ENCODE assay signal across 12 mouse cellular contexts in the genomic region with DNA sequence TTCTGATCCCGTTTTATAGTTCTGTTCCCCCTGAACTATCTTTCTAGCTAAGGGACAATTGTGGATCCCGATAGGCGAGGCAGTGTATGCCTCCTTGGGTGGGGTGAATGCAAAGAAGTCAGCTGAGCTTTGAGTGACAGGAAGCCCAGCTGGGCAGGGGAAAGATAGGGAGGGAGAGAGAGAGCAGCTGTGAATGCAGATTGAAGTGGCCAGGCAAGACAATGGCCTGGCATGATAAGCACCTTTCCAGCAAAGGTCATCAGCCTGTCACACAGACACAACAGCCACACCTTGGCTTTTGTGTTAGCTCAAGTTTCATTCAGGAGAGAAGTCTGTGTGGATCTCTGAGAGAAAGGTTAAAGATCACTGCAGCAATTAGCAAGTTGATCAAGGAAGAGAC.
DNase-seq lines count a peak whose midpoint lies in the region; ATAC-seq and TF ChIP-seq lines count a peak whose summit lies in the region.
"Had no signal": no experiment of that assay in that cellular context is flagged by ENCODE, and none has a peak within 500 bp of the region (broad histone marks: within the 10 kb centered on the region; RNA-seq: fewer than 3 reads in every experiment).

No protein-coding gene starts in this region.

- peak; percentile 63 for ATAC-seq in heart, embryonic 16.5 days (replicated peaks; ENCODE audit: extremely low read depth, insufficient read depth, low FRiP score)
- ATAC-seq in stomach, postnatal 0 days (ENCODE audit: low FRiP score, low TSS enrichment): no peak

- no peaks in the 10 kb centered on the region for H3K27me3 ChIP-seq in heart, adult 2 months (ENCODE audit: control insufficient read depth, insufficient read depth, low read length)
- no peaks in the 10 kb centered on the region for H3K27me3 ChIP-seq in spleen, adult 2 months (ENCODE audit: control insufficient read depth, insufficient read depth, low read length)
- H3K27me3 ChIP-seq in heart, embryonic 16.5 days (ENCODE audit: control insufficient read depth, insufficient read depth, low read length): no peaks in the 10 kb centered on the region
- no peaks in the 10 kb centered on the region for H3K27me3 ChIP-seq in splenic B cell, adult 2 months (ENCODE audit: control insufficient read depth, insufficient read depth, low read length, poor library complexity, severe bottlenecking)
- H3K27me3 ChIP-seq in stomach, postnatal 0 days (ENCODE audit: control insufficient read depth, insufficient read depth, low read length): no peaks in the 10 kb centered on the region
- H3K27me3 ChIP-seq: liver, embryonic 15.5 days had no signal

- H3K27ac ChIP-seq in heart, adult 2 months: no peak overlapping the region; the same call in 1 of the 2 replicates
- H3K27ac ChIP-seq in spleen, adult 2 months (ENCODE audit: insufficient read depth, low read length): peak overlapping the region; percentile 6; the same call in 1 of the 2 replicates
- H3K27ac ChIP-seq in heart, embryonic 16.5 days (ENCODE audit: low read length): no peak overlapping the region
- no peak overlapping the region for H3K27ac ChIP-seq in stomach, postnatal 0 days (replicated peaks)
- H3K27ac ChIP-seq: forebrain, embryonic 10.5 days; liver, embryonic 15.5 days had no signal

- no peak for TF ChIP-seq CTCF in heart, adult 2 months (IDR thresholded peaks at IDR 0.05)
- TF ChIP-seq CTCF in spleen, adult 2 months (IDR thresholded peaks at IDR 0.05; ENCODE audit: extremely low read depth, insufficient read depth, insufficient read length, insufficient replicate concordance): no peak
- no peak for TF ChIP-seq CTCF in stomach, postnatal 0 days (IDR thresholded peaks at IDR 0.05; ENCODE audit: low read depth)

- peaks cover 3% of the 10 kb centered on the region for H3K36me3 ChIP-seq in heart, adult 2 months (ENCODE audit: control insufficient read depth, insufficient read depth, low read length)
- no peaks in the 10 kb centered on the region for H3K36me3 ChIP-seq in spleen, adult 2 months (ENCODE audit: control insufficient read depth, insufficient read depth, low read length)
- no peaks in the 10 kb centered on the region for H3K36me3 ChIP-seq in heart, embryonic 16.5 days (ENCODE audit: control insufficient read depth, insufficient read depth)
- H3K36me3 ChIP-seq in splenic B cell, adult 2 months (ENCODE audit: control insufficient read depth, insufficient read depth, low read length, poor library complexity, severe bottlenecking): no peaks in the 10 kb centered on the region
- H3K36me3 ChIP-seq in stomach, postnatal 0 days (ENCODE audit: control insufficient read depth, insufficient read depth, low read length): no peaks in the 10 kb centered on the region
- H3K36me3 ChIP-seq: forebrain, embryonic 10.5 days; liver, embryonic 15.5 days had no signal

- peak in 1 of 2 experiments; percentile 39 for DNase-seq in heart, adult 2 months
- no peak for DNase-seq in heart, postnatal 14 days
- peak in 1 of 2 experiments; percentile 45 for DNase-seq in spleen, adult 2 months (ENCODE audit: low read depth in 1 of 2, low spot score in 2 of 2)
- no peak for DNase-seq in spleen, adult 12 weeks (ENCODE audit: low spot score)
- peak; percentile 44 for DNase-seq in splenic B cell, adult 2 months (ENCODE audit: low read depth, low spot score)
- no peak for DNase-seq in urinary bladder, postnatal 25 days (ENCODE audit: low spot score)
- DNase-seq in stomach, postnatal 0 days (ENCODE audit: low spot score): no peak
- DNase-seq: cerebellum, postnatal 36 days had no signal

- 11% methylated on average over 3 of the region's 3 CpGs for WGBS in heart, adult 2 months
- 38% methylated on average over 3 of the region's 3 CpGs for WGBS in spleen, adult 2 months
- 21% methylated on average over 3 of the region's 3 CpGs for WGBS in heart, embryonic 16.5 days
- 29% methylated on average over 3 of the region's 3 CpGs for WGBS in stomach, postnatal 0 days

- H3K79me2 ChIP-seq in heart, adult 2 months (replicated peaks; ENCODE audit: control insufficient read depth, insufficient read depth, low read length): no peaks in the 10 kb centered on the region

- H3K4me3 ChIP-seq in heart, adult 2 months: no peak overlapping the region
- H3K4me3 ChIP-seq in spleen, adult 2 months (ENCODE audit: extremely low read depth, insufficient read depth, insufficient read length): no peak overlapping the region
- H3K4me3 ChIP-seq in heart, embryonic 16.5 days (ENCODE audit: low read length): no peak overlapping the region
- no peak overlapping the region for H3K4me3 ChIP-seq in stomach, postnatal 0 days (ENCODE audit: low read depth, low read length)
- H3K4me3 ChIP-seq: forebrain, embryonic 10.5 days; liver, embryonic 15.5 days; megakaryocyte, embryonic 14.5 days had no signal

- no peak overlapping the region for H3K4me2 ChIP-seq in heart, embryonic 16.5 days (ENCODE audit: low read depth, low read length)
- no peak overlapping the region for H3K4me2 ChIP-seq in stomach, postnatal 0 days (replicated peaks; ENCODE audit: low read depth)
- H3K4me2 ChIP-seq: liver, embryonic 15.5 days had no signal

- 0 out of 2 replicates have a peak, but pooled peaks have one; percentile 62 for TF ChIP-seq EP300 in heart, adult 2 months (IDR thresholded peaks at IDR 0.05; ENCODE audit: insufficient read depth, low read depth, low read length)
- TF ChIP-seq EP300 in stomach, postnatal 0 days (optimal IDR thresholded peaks at IDR 0.05): no peak

- peaks cover 8% of the 10 kb centered on the region for H3K4me1 ChIP-seq in heart, adult 2 months (ENCODE audit: control insufficient read depth, insufficient read depth, low read length)
- H3K4me1 ChIP-seq in spleen, adult 2 months (ENCODE audit: control insufficient read depth, insufficient read depth, insufficient read length): peaks cover 3% of the 10 kb centered on the region
- H3K4me1 ChIP-seq in heart, embryonic 16.5 days (ENCODE audit: control insufficient read depth, insufficient read depth, low read length): peaks cover 4% of the 10 kb centered on the region
- H3K4me1 ChIP-seq in stomach, postnatal 0 days (replicated peaks; ENCODE audit: control insufficient read depth, insufficient read depth): no peaks in the 10 kb centered on the region
- H3K4me1 ChIP-seq: liver, embryonic 15.5 days had no signal

- H3K9ac ChIP-seq in heart, adult 2 months (ENCODE audit: low read depth, low read length): no peak overlapping the region
- H3K9ac ChIP-seq in heart, embryonic 16.5 days (ENCODE audit: low read length): no peak overlapping the region
- no peak overlapping the region for H3K9ac ChIP-seq in stomach, postnatal 0 days (ENCODE audit: low read length)
- H3K9ac ChIP-seq: liver, embryonic 15.5 days had no signal

- intact Hi-C loops in heart, adult 2 months (cut with DNase I): no loop called here
- intact Hi-C loops in heart, postnatal 14 days (cut with DNase I): loop anchor here (5.0 kb wide), 1 partner anchor 261 kb away; no protein-coding TSS in a partner anchor

- H3K9me3 ChIP-seq in heart, embryonic 16.5 days (replicated peaks; ENCODE audit: control insufficient read depth, low read length): no peaks in the 10 kb centered on the region
- H3K9me3 ChIP-seq in stomach, postnatal 0 days (ENCODE audit: control insufficient read depth, low read length): no peaks in the 10 kb centered on the region
- H3K9me3 ChIP-seq: forebrain, embryonic 10.5 days; liver, embryonic 15.5 days; megakaryocyte, embryonic 14.5 days had no signal

- TF ChIP-seq POLR2A in heart, adult 2 months (IDR thresholded peaks at IDR 0.05; ENCODE audit: insufficient read depth, low read depth, low read length): no peak
- no peak for TF ChIP-seq POLR2A in spleen, adult 2 months (IDR thresholded peaks at IDR 0.05; ENCODE audit: low read depth, low read length)
